Mouse (Mus musculus) lung, postnatal 0 days (tissue): Measurements from ENCODE around the gene Esrrb.

Experiments
- CTCF ChIP-seq: IDR thresholded peaks from 2 replicates; pipeline ENCODE4 v1.5.1; 2016; ENCODE audit warnings: antibody characterized with exemption, mild to moderate bottlenecking
- EP300 ChIP-seq: IDR thresholded peaks from 2 replicates; pipeline ENCODE4 v1.6.1; 2016; ENCODE audit warnings: antibody characterized with exemption, mild to moderate bottlenecking, control low read depth

DNA sequence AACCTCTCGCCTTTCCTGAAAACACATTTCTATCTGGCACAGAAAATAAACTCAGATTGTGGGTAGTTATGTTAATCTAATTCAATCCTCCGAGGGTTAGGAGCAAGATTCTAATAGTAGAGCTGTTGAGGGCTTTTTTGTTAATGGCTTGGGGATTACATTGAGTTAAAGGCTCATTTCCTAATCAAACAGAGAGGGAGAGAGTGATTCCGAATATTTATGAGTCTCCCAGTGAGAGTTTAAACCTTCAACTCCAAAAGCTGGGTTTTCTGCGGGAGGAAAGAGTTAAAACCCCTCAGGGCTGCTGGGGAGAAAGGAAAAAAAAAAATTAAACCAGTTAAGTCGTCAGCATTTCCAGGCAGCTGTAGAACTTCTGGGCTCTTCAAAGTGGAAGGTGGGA is 3.8 kb downstream of the Esrrb start:
- TF ChIP-seq CTCF (no peak), EP300 (no peak)
